ENCODE assay signal across 11 mouse cellular contexts in the genomic region with DNA sequence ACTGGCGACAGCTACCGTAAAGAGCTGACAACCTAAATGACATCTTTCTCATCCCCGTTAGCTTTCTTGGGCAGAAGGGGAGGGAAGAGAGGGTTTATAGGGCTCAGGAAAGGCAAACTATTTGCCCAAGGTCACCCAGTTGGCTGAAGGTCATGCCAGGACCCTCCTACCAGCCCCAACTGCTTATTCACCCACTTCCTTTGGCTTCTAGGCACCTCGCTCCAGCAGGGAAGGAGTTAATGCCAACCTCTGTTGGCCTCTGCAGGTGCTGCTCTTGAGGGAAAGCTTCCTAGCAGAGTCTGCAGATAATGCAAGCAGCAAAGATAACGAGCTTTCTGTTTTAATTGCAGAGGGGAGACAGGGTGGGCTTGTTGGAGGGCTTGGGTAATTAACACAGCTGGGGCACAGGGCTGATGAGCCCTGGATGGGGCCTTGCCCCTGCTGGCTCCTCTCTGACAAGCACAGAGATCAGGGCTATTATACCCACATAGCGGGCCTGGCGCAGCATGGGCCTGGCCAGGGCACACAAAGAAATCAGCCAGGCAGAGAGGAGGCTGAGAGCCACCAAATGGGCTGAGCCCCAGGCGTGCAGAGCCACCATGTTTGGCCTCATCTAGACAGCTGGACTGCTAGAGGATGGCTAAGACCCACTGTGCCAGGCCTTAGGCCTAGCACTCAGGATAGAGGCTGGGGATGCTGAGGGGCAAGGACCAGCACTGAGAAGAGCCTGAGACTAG. TPM values are rescaled to one million over a fixed set of nuclear protein-coding genes. Genes with fewer than 3 reads are reported as not detected.
DNase-seq lines count a peak whose midpoint lies in the region; ATAC-seq lines count a peak whose summit lies in the region.
"Had no signal": no experiment of that assay in that cellular context is flagged by ENCODE, and none has a peak within 500 bp of the region (broad histone marks: within the 10 kb centered on the region; RNA-seq: fewer than 3 reads in every experiment).

No protein-coding gene starts in this region.

- no peaks in the 10 kb centered on the region for H3K36me3 ChIP-seq in embryonic facial prominence, embryonic 12.5 days
- H3K36me3 ChIP-seq in forebrain, embryonic 13.5 days (ENCODE audit: poor library complexity, severe bottlenecking): no peaks in the 10 kb centered on the region
- no peaks in the 10 kb centered on the region for H3K36me3 ChIP-seq in hindbrain, embryonic 16.5 days (ENCODE audit: control insufficient read depth, insufficient read depth, low read length)
- no peaks in the 10 kb centered on the region for H3K36me3 ChIP-seq in neural tube, embryonic 13.5 days

- no peak overlapping the region for H3K27ac ChIP-seq in embryonic facial prominence, embryonic 12.5 days
- peak overlapping the region; percentile 72 for H3K27ac ChIP-seq in forebrain, embryonic 13.5 days
- peak overlapping the region; percentile 61; the same call in 1 of the 2 replicates for H3K27ac ChIP-seq in hindbrain, embryonic 16.5 days (ENCODE audit: low read depth, low read length)
- H3K27ac ChIP-seq in neural tube, embryonic 13.5 days (replicated peaks): peak overlapping the region; percentile 86

- H3K9ac ChIP-seq in embryonic facial prominence, embryonic 12.5 days: no peak overlapping the region
- H3K9ac ChIP-seq in forebrain, embryonic 13.5 days: no peak overlapping the region
- peak overlapping the region; percentile 43 for H3K9ac ChIP-seq in hindbrain, embryonic 16.5 days (ENCODE audit: low read depth, low read length)
- no peak overlapping the region; the same call in 1 of the 2 replicates for H3K9ac ChIP-seq in neural tube, embryonic 13.5 days

- DNase-seq in Muller cell, postnatal 12 days (ENCODE audit: inconsistent ontology term): no peak
- no peak for DNase-seq in left cerebral cortex, adult 18-20 months (ENCODE audit: low spot score in 2 of 2)
- no peak for DNase-seq in frontal cortex, adult 2 months (ENCODE audit: extremely low spot score in 1 of 2, low spot score in 1 of 2)
- DNase-seq: adrenal gland, adult 2 months; cerebellum, postnatal 36 days; lung, adult 2 months; thymus, postnatal 25 days had no signal

- 72% methylated on average over 8 of the region's 8 CpGs for WGBS in embryonic facial prominence, embryonic 12.5 days
- WGBS in forebrain, embryonic 13.5 days: 32% methylated on average over 8 of the region's 8 CpGs
- 52% methylated on average over 8 of the region's 8 CpGs for WGBS in hindbrain, embryonic 16.5 days
- 37% methylated on average over 8 of the region's 8 CpGs for WGBS in neural tube, embryonic 13.5 days

- no peaks in the 10 kb centered on the region for H3K4me1 ChIP-seq in embryonic facial prominence, embryonic 12.5 days
- peaks cover 25% of the 10 kb centered on the region for H3K4me1 ChIP-seq in forebrain, embryonic 13.5 days
- peaks cover 15% of the 10 kb centered on the region for H3K4me1 ChIP-seq in hindbrain, embryonic 16.5 days (ENCODE audit: control insufficient read depth, insufficient read depth, low read depth, low read length)
- peaks cover 38% of the 10 kb centered on the region for H3K4me1 ChIP-seq in neural tube, embryonic 13.5 days (replicated peaks)

- no peak overlapping the region for H3K4me3 ChIP-seq in embryonic facial prominence, embryonic 12.5 days
- no peak overlapping the region for H3K4me3 ChIP-seq in forebrain, embryonic 13.5 days
- no peak overlapping the region for H3K4me3 ChIP-seq in hindbrain, embryonic 16.5 days (ENCODE audit: low read length)
- no peak overlapping the region for H3K4me3 ChIP-seq in neural tube, embryonic 13.5 days

- H3K27me3 ChIP-seq in embryonic facial prominence, embryonic 12.5 days: no peaks in the 10 kb centered on the region
- H3K27me3 ChIP-seq in forebrain, embryonic 13.5 days: no peaks in the 10 kb centered on the region
- H3K27me3 ChIP-seq in hindbrain, embryonic 16.5 days (replicated peaks; ENCODE audit: control insufficient read depth, insufficient read depth, low read length): no peaks in the 10 kb centered on the region
- no peaks in the 10 kb centered on the region for H3K27me3 ChIP-seq in neural tube, embryonic 13.5 days

- H3K9me3 ChIP-seq in embryonic facial prominence, embryonic 12.5 days: no peaks in the 10 kb centered on the region
- H3K9me3 ChIP-seq in forebrain, embryonic 13.5 days (replicated peaks): no peaks in the 10 kb centered on the region
- no peaks in the 10 kb centered on the region for H3K9me3 ChIP-seq in hindbrain, embryonic 16.5 days (ENCODE audit: control insufficient read depth, low read length)
- H3K9me3 ChIP-seq in neural tube, embryonic 13.5 days: no peaks in the 10 kb centered on the region

- H3K4me2 ChIP-seq in embryonic facial prominence, embryonic 12.5 days (replicated peaks): no peak overlapping the region
- H3K4me2 ChIP-seq in forebrain, embryonic 13.5 days: no peak overlapping the region
- H3K4me2 ChIP-seq in hindbrain, embryonic 16.5 days (ENCODE audit: low read length): no peak overlapping the region
- H3K4me2 ChIP-seq in neural tube, embryonic 13.5 days: no peak overlapping the region

- peak; percentile 60; the same call in 1 of the 2 replicates for ATAC-seq in embryonic facial prominence, embryonic 12.5 days (ENCODE audit: insufficient number of reproducible peaks, insufficient read depth, low FRiP score, low TSS enrichment)
- peak; percentile 89 for ATAC-seq in forebrain, embryonic 13.5 days
- peak; percentile 86 for ATAC-seq in hindbrain, embryonic 16.5 days
- peak; percentile 93 for ATAC-seq in neural tube, embryonic 13.5 days (ENCODE audit: low read depth)

RNA-seq across cellular contexts. Expression of a gene that starts 38.5 kb away (rescaled TPM):
- polyA plus RNA-seq in embryonic facial prominence, embryonic 12.5 days (2016; fragmentation: Nextera tagmentation; extraction: Ambion mirVana): 18.6 and 19.6 TPM in 2 replicates
- polyA plus RNA-seq in forebrain, embryonic 13.5 days (2015; fragmentation: Nextera tagmentation; extraction: Ambion mirVana): 30.6 and 33.3 TPM in 2 replicates
- polyA plus RNA-seq in hindbrain, embryonic 16.5 days (2015; fragmentation: Nextera tagmentation; extraction: Ambion mirVana): 48.8 and 50.1 TPM in 2 replicates
- 34.9 and 38.6 TPM in 2 replicates for polyA plus RNA-seq in neural tube, embryonic 13.5 days (2015; fragmentation: Nextera tagmentation; extraction: Ambion mirVana)
- 10 to 100 TPM; 42.5 to 48.0 TPM for total RNA-seq in left cerebral cortex, adult 18-20 months (2021)
- polyA plus RNA-seq in frontal cortex, adult 2 months (2012; rRNA removed): 49.4 and 61.9 TPM in 2 replicates
